Mouse (Mus musculus): Measurements from ENCODE around the gene Derl3.

Gene Derl3

DNA sequence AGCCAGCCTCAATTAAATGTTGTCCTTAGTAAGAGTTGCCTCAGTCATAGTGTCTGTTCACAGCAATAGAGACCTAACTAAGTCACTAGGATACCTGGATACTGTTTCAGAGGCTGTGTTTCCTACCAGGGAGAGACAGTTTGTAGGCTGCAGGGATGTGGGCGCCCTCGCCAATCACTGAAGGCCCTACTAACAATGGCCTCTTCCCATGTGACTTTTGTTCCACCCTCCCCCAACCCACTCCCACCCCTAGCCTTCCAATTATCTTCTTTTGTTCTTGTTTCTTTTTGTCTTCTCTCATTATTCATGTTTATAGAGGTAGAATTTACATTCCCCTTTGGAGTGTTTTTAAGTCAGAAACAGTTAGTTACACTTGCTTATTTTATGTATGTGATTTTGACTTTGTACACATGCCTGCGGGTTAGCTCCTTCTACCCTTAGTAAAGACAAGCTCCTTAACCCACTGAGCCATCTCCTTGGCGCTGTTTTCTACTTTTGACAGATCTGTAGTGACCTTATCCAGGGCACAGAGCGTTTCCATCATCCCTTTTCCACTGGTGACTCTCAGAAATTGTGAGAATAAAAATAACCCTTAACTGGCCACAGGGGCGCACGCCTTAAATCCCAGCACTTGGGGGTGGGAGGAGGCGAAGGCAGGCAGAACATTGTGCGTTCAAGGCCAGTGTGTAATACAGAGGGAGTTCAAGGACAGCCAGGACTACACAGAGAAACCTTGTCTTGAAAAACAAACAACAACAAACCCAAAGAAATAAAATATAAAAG is 48.0 kb downstream of the Derl3 start:
- no peak for DNase-seq (ENCODE audit: low spot score)

DNA sequence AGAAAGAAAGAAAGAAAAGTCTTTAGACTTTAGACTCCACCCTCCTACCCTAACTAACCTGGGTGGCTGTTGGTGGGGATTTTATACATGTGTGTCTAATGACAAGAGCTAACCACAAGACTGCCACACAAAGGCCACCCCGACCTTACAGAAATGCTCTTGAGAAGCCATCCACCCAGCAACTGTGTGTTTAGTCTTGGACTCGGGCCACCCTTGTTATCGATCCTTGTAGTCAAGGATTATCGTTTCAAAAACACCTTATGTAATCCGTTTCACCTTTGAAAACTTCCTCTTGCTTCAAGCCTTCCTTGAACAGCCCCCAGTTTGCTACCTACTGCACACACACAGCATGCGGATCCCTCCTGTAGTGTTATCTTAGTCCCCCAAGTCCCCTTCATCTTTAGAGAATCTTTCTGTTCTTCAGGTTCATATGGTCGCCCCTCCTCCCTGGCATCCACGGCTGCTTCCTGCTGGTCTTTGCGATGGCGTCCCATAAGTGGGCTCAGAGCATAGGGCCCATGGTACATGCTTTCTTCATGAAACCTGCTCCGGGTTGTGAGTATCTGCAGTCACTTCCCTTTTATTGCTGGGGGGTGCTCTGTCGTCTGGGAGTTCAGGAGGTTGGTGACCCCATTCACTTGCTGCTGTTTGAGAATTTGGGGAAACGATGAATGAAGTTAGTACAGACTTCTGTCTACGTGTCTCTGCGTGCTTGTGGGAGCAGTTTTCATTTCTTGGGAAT is 49.7 kb downstream of the Derl3 start, which contains the start of gene Vpreb3:
Gene Vpreb3 (plus strand): TSS at position 322 of the 742 bp plus-strand sequence.
- no peak for DNase-seq (ENCODE audit: low spot score)

DNA sequence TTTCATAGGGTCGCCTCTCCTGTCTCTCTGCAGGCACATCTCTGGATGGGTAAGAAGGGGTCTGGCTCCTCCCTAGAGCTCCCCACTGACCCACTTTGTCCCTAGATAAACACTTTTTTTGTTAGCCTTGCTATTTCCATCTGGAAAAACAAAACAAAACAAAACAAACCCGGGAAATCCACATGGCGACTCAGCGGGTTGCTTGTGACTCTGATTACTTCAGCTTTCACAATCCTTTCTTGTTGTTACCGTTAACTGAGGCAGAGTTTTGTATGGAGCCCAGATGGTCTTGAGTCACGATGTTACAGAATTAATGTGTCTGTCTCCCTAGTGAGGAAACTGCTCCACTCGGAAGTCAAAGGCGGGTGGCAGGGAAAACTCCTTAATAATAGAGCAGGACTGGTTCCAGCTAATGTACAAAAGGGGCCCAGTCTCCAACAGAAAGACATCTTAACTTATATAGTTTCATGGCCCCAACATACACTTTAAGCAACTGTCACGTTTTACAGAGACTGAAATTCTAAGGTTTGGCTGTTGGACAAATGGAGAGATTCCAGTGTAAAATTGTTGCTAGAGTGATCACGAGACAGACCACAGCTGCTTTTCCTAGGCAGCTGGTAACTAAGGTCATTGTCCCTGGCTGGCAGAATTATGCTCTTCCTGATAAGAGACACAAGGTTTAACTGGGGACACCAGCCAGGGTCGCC is 51.0 kb downstream of the Derl3 start:
- no peak for DNase-seq (ENCODE audit: low spot score)

DNA sequence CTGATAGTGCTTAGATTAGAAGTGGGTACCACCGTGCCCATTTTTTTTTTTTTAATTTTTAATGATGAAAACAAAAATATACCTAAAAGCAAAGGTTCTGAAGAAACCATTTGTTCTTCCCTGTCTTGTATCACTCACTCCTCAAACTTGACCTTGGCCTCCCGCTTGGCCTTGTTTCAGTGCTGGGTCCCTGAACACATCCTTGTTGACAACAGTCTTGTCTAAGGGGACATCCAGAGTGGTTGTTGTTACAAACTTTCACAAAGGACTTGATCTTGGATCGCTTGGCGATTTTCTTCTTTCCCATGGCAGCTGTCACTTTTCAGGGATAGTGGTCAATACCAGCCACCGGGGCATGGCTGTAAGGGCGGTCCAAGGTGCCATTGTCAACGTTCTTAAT is 52.0 kb downstream of the Derl3 start:
- DNase-seq (ENCODE audit: low spot score): no peak

Measured in urinary bladder, postnatal 14 days (tissue).